Mouse (Mus musculus) heart, postnatal 0 days (tissue): ENCODE measurements at regions not wholly inside any gene's neighbourhood (a gene's known extent, or its start where the extent isn't known, plus 50 kb on each side); places are given as distances from the start of the nearest gene placed in this dataset.

Experiments
- ATAC-seq: fragments of 200-750 bp; cut with Nextera tagmentation; 2 replicates; pipeline ENCODE4 v1.8.0; 2017; ENCODE audit warnings: low read depth, moderate number of reproducible peaks, moderate library complexity; ENCODE audit not compliant: insufficient read depth
- DNase-seq: peaks from one replicate; pipeline ENCODE4 v3.0.0-alpha.2; 2016; ENCODE audit warnings: low spot score
- H3K27ac ChIP-seq: fragments of 300-500 bp; sonication (generic); 2 replicates; pipeline ENCODE4 v1.5.1; 2014; ENCODE audit warnings: low read depth, mild to moderate bottlenecking
- H3K27me3 ChIP-seq: fragments of 300-500 bp; sonication (generic); 2 replicates; pipeline ENCODE4 v1.6.1; 2014; ENCODE audit warnings: low read length, mixed read lengths; ENCODE audit not compliant: control insufficient read depth, insufficient read depth
- H3K36me3 ChIP-seq: fragments of 300-500 bp; sonication (generic); replicated peaks from 2 replicates; pipeline ENCODE4 v1.6.1; 2014; ENCODE audit warnings: low read length, mixed read lengths; ENCODE audit not compliant: control insufficient read depth, insufficient read depth
- H3K4me1 ChIP-seq: fragments of 300-500 bp; sonication (generic); 2 replicates; pipeline ENCODE4 v1.6.1; 2014; ENCODE audit warnings: antibody characterized with exemption; ENCODE audit not compliant: control insufficient read depth, insufficient read depth
- H3K4me2 ChIP-seq: fragments of 300-500 bp; sonication (generic); 2 replicates; pipeline ENCODE4 v1.6.1; 2014; ENCODE audit warnings: low read depth, mild to moderate bottlenecking, low read length, moderate library complexity
- H3K4me3 ChIP-seq: fragments of 300-500 bp; sonication (generic); 2 replicates; pipeline ENCODE4 v1.5.1; 2014; ENCODE audit warnings: low read depth, low read length
- H3K9ac ChIP-seq: fragments of 300-500 bp; sonication (generic); replicated peaks from 2 replicates; pipeline ENCODE4 v1.6.1; 2014; ENCODE audit warnings: low read depth, low read length, mixed read lengths
- H3K9me3 ChIP-seq: fragments of 300-500 bp; sonication (generic); replicated peaks from 2 replicates; pipeline ENCODE4 v1.6.1; 2016; ENCODE audit warnings: low read length; ENCODE audit not compliant: control insufficient read depth
- CTCF ChIP-seq: IDR thresholded peaks from 2 replicates; pipeline ENCODE4 v1.5.1; 2016; ENCODE audit warnings: antibody characterized with exemption, control low read depth, low read depth
- EP300 ChIP-seq: IDR thresholded peaks from 2 replicates; pipeline ENCODE4 v1.6.1; 2016; ENCODE audit warnings: antibody characterized with exemption, low read depth
- WGBS: fragments of 180-500 bp; shearing (Covaris S2); extraction: QIAGEN DNeasy Blood & Tissue Kit; methylation state at CpG from one replicate; pipeline ENCODE4 v1.1.7; 2014; 5-methylcytosine and 5-hydroxymethylcytosine counted together

- Histone ChIP-seq H3K4me3 (no peak overlapping the region), H3K36me3 (no peaks in the 10 kb centered on the region), H3K9ac (no peak overlapping the region), H3K27me3 (no peaks in the 10 kb centered on the region), H3K9me3 (no peaks in the 10 kb centered on the region), H3K4me1 (no peaks in the 10 kb centered on the region), H3K4me2 (no peak overlapping the region), H3K27ac (no peak overlapping the region)
- 55% methylated on average over 3 of the region's 3 CpGs for WGBS
- DNase-seq (no peak), ATAC-seq (no peak)
- TF ChIP-seq CTCF: no peak
- TF ChIP-seq EP300: no peak
Measured at GRCm38 (mm10) chr6:147873173-147873572, 173.9 kb upstream of the Far2 start.

DNA sequence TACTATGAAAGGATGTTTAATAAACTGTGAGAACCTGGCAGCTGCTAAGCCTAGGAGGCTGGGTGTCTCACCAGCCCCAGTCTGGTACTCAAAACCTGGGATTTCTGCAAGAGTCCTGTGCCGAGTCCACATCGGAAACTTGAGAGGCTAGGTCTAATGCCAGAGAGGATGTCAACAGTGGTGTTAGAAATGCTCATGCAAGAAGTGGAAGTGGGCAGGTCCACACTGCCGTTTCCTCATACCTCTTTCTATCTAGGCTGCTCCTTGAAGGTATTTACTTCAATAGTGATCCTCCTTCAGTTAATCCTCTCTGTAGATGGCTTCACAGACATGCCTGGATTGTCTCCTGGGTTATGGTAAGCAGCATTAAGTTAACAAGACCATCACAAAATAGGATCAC is 168.6 kb upstream of the Far2 start:
- H3K9ac ChIP-seq: no peak overlapping the region
- ATAC-seq: no peak
- H3K4me1 ChIP-seq: no peaks in the 10 kb centered on the region
- TF ChIP-seq EP300 (no peak), CTCF (no peak)
- no peaks in the 10 kb centered on the region for H3K36me3 ChIP-seq
- no peak overlapping the region for H3K4me2 ChIP-seq
- H3K27me3 ChIP-seq: no peaks in the 10 kb centered on the region
- no peak overlapping the region for H3K27ac ChIP-seq
- no peaks in the 10 kb centered on the region for H3K9me3 ChIP-seq
- no peak overlapping the region for H3K4me3 ChIP-seq
- 76% methylated on average over 3 of the region's 3 CpGs for WGBS
- no peak for DNase-seq

DNA sequence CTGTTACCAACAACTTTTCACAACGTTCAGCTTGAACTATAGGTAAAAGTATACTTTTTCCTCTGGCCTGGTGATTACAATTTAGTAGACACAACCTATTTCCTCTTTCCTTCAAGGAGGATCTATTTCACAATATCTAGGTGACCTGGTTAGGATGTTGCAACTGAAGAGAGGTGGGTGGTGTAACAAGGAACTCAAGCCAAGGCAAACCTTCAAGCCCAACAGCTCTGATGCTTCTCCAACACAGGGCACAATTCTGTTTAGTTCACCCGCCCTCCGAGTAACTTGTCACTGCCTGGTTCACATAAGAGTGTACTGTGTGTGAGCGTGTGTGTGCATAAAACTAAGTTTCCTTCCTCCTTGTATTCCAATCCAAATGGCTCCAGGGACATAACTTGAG is 161.2 kb upstream of the Far2 start:
- Histone ChIP-seq H3K4me3 (no peak overlapping the region), H3K9me3 (no peaks in the 10 kb centered on the region), H3K4me2 (no peak overlapping the region), H3K4me1 (no peaks in the 10 kb centered on the region), H3K36me3 (no peaks in the 10 kb centered on the region), H3K9ac (no peak overlapping the region), H3K27me3 (no peaks in the 10 kb centered on the region), H3K27ac (no peak overlapping the region)
- no peak for DNase-seq
- no peak for TF ChIP-seq EP300
- TF ChIP-seq CTCF: no peak
- ATAC-seq: no peak
- WGBS: 81% methylated on average over 4 of the region's 4 CpGs

DNA sequence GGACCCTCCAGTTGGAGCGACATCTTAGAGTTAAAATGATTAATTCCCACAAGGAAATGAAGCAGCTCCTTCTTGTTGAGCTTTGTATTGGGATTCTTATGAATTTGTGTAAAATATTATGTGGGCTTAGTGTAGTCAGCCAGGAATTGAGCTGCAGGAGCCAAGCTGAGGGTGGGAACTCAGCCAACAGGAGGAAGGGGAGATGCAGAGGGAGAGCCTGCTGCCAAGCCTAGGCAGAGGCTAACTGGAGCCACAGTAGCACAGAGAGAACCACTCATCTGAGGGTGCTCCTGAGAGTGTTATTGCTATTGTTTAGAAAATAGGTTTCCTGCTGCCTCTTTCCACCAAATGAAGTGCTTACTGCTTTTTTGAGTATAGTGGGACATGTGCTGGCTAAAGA is 127.4 kb upstream of the Far2 start:
- Histone ChIP-seq H3K4me3 (no peak overlapping the region), H3K27ac (no peak overlapping the region), H3K36me3 (no peaks in the 10 kb centered on the region), H3K9me3 (no peaks in the 10 kb centered on the region), H3K4me1 (no peaks in the 10 kb centered on the region), H3K4me2 (no peak overlapping the region), H3K27me3 (no peaks in the 10 kb centered on the region), H3K9ac (no peak overlapping the region)
- 64% methylated on average over 1 of the region's 1 CpGs for WGBS
- DNase-seq (no peak), ATAC-seq (no peak)
- TF ChIP-seq EP300 (no peak), CTCF (no peak)

GRCm38 (mm10) chr6:147921091-147921490 is 126.0 kb upstream of the Far2 start:
- no peaks in the 10 kb centered on the region for H3K9me3 ChIP-seq

GRCm38 (mm10) chr6:147922506-147922905 is 124.6 kb upstream of the Far2 start:
- H3K4me1 ChIP-seq: no peaks in the 10 kb centered on the region
- TF ChIP-seq EP300 (no peak), CTCF (no peak)
- no peak for DNase-seq
- H3K27me3 ChIP-seq: no peaks in the 10 kb centered on the region
- H3K9ac ChIP-seq: no peak overlapping the region
- H3K9me3 ChIP-seq: no peaks in the 10 kb centered on the region
- ATAC-seq: no peak
- H3K36me3 ChIP-seq: no peaks in the 10 kb centered on the region
- no peak overlapping the region for H3K4me2 ChIP-seq
- WGBS: 57% methylated on average over 5 of the region's 5 CpGs
- H3K4me3 ChIP-seq: no peak overlapping the region
- H3K27ac ChIP-seq: no peak overlapping the region

More at GRCm38 (mm10) chr6:147921091-147921490, 126.0 kb upstream of the Far2 start:
- WGBS: 42% methylated on average over 5 of the region's 5 CpGs
- Histone ChIP-seq H3K4me2 (no peak overlapping the region), H3K27ac (no peak overlapping the region), H3K36me3 (no peaks in the 10 kb centered on the region), H3K4me1 (no peaks in the 10 kb centered on the region), H3K9ac (no peak overlapping the region), H3K27me3 (no peaks in the 10 kb centered on the region), H3K4me3 (no peak overlapping the region)
- ATAC-seq (no peak), DNase-seq (no peak)
- TF ChIP-seq EP300: no peak
- TF ChIP-seq CTCF: no peak
